Comparison of ENCODE assay signal across 12 mouse cellular contexts in the genomic region with DNA sequence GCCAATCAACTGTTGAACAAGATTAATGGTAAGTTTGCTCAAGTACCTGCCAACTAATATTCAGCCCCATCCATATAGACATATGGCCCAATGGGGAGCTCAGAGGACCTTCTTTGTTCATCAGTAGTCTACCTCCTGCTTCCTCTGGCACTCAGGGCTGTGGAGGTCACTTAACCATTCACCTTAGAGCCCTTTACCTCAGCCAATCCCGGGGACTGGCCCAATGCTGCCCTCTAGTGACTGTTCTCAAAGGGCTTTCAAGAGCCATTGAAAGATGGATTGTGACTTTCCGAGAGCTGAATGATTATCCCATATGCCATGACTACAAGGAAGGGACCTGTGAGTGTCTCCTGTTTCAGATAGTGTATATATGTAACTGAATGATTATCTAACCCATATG. TPM values are rescaled to one million over a fixed set of nuclear protein-coding genes. Genes with fewer than 3 reads are reported as not detected.
DNase-seq lines count a peak whose midpoint lies in the region; ATAC-seq and TF ChIP-seq lines count a peak whose summit lies in the region.
"Had no signal": no experiment of that assay in that cellular context is flagged by ENCODE, and none has a peak within 500 bp of the region (broad histone marks: within the 10 kb centered on the region; RNA-seq: fewer than 3 reads in every experiment).

No protein-coding gene starts in this region.

- 65% methylated on average over 2 of the region's 2 CpGs for WGBS in limb, embryonic 11.5 days
- 71% methylated on average over 2 of the region's 2 CpGs for WGBS in limb, embryonic 10.5 days
- 25% methylated on average over 2 of the region's 2 CpGs for WGBS in lung, adult 2 months
- WGBS in midbrain, embryonic 16.5 days = 67% methylated on average over 2 of the region's 2 CpGs

- no peaks in the 10 kb centered on the region for H3K27me3 ChIP-seq in limb, embryonic 11.5 days (ENCODE audit: control insufficient read depth, insufficient read depth, low read length)
- H3K27me3 ChIP-seq in limb, embryonic 10.5 days (ENCODE audit: low read depth, poor library complexity, severe bottlenecking) = no peaks in the 10 kb centered on the region
- no peaks in the 10 kb centered on the region for H3K27me3 ChIP-seq in midbrain, embryonic 16.5 days (ENCODE audit: control insufficient read depth, insufficient read depth, low read depth, low read length)
- H3K27me3 ChIP-seq: stomach, embryonic 15.5 days had no signal

- H3K36me3 ChIP-seq in limb, embryonic 11.5 days (ENCODE audit: control insufficient read depth, insufficient read depth, low read length) = no peaks in the 10 kb centered on the region
- H3K36me3 ChIP-seq in limb, embryonic 10.5 days = peaks cover 33% of the 10 kb centered on the region
- no peaks in the 10 kb centered on the region for H3K36me3 ChIP-seq in midbrain, embryonic 16.5 days (ENCODE audit: control insufficient read depth, insufficient read depth, low read length)

- ATAC-seq in CD4-positive, CD25-positive, alpha-beta regulatory T cell, adult 4 months = no peak
- no peak for ATAC-seq in limb, embryonic 11.5 days (ENCODE audit: insufficient number of reproducible peaks, low FRiP score, low TSS enrichment, low read depth)
- no peak for ATAC-seq in midbrain, embryonic 16.5 days

- H3K27ac ChIP-seq in limb, embryonic 11.5 days (replicated peaks; ENCODE audit: low read depth, low read length) = no peak overlapping the region
- no peak overlapping the region for H3K27ac ChIP-seq in limb, embryonic 10.5 days
- H3K27ac ChIP-seq in midbrain, embryonic 16.5 days (ENCODE audit: low read length) = no peak overlapping the region
- H3K27ac ChIP-seq: stomach, embryonic 15.5 days had no signal

- peak; percentile 68 for TF ChIP-seq CTCF in lung, adult 2 months (IDR thresholded peaks at IDR 0.05; ENCODE audit: insufficient read depth, low read length)

- no peak overlapping the region for H3K9ac ChIP-seq in limb, embryonic 11.5 days (ENCODE audit: low read length)
- no peak overlapping the region for H3K9ac ChIP-seq in midbrain, embryonic 16.5 days (ENCODE audit: low read depth, low read length)
- H3K9ac ChIP-seq: stomach, embryonic 15.5 days had no signal

- H3K4me1 ChIP-seq in limb, embryonic 11.5 days (ENCODE audit: control insufficient read depth, insufficient read depth, low read length) = no peaks in the 10 kb centered on the region
- peaks cover 4% of the 10 kb centered on the region; the same call in 1 of the 2 replicates for H3K4me1 ChIP-seq in limb, embryonic 10.5 days
- no peaks in the 10 kb centered on the region; the same call in 1 of the 2 replicates for H3K4me1 ChIP-seq in lung, adult 2 months (ENCODE audit: control insufficient read depth, insufficient read depth, low read length)
- H3K4me1 ChIP-seq in midbrain, embryonic 16.5 days (ENCODE audit: control insufficient read depth, insufficient read depth, low read length) = no peaks in the 10 kb centered on the region

- TF ChIP-seq POLR2A in lung, adult 2 months (IDR thresholded peaks at IDR 0.05; ENCODE audit: borderline replicate concordance, extremely low read depth, low read depth, low read length) = no peak

- H3K4me2 ChIP-seq in limb, embryonic 11.5 days (ENCODE audit: low read depth, severe bottlenecking) = no peak overlapping the region
- no peak overlapping the region for H3K4me2 ChIP-seq in midbrain, embryonic 16.5 days (ENCODE audit: low read length)
- H3K4me2 ChIP-seq: stomach, embryonic 15.5 days had no signal

- intact Hi-C loops in heart, postnatal 10 days (cut with DNase I) = loop anchor here (1.0 to 10.0 kb wide), 2 partner anchors 139 to 197 kb away; no protein-coding TSS in a partner anchor

- no peak overlapping the region for H3K4me3 ChIP-seq in limb, embryonic 11.5 days (ENCODE audit: low read depth, low read length)
- H3K4me3 ChIP-seq in limb, embryonic 10.5 days = no peak overlapping the region
- H3K4me3 ChIP-seq in lung, adult 2 months (replicated peaks; ENCODE audit: extremely low read depth, low read depth, low read length) = no peak overlapping the region
- no peak overlapping the region for H3K4me3 ChIP-seq in midbrain, embryonic 16.5 days (ENCODE audit: low read depth, low read length)
- H3K4me3 ChIP-seq: stomach, embryonic 15.5 days had no signal

- H3K9me3 ChIP-seq in limb, embryonic 11.5 days (ENCODE audit: control insufficient read depth, low read length) = no peaks in the 10 kb centered on the region
- H3K9me3 ChIP-seq in limb, embryonic 10.5 days (replicated peaks) = no peaks in the 10 kb centered on the region
- no peaks in the 10 kb centered on the region for H3K9me3 ChIP-seq in midbrain, embryonic 16.5 days (replicated peaks; ENCODE audit: control insufficient read depth, low read length, poor library complexity, severe bottlenecking)
- H3K9me3 ChIP-seq: stomach, embryonic 15.5 days had no signal

- peak; percentile 51 for DNase-seq in CD4-positive, CD25-positive, alpha-beta regulatory T cell, adult 2 months (ENCODE audit: low read depth, low spot score)
- peak; percentile 49 for DNase-seq in limb, embryonic 11.5 days (ENCODE audit: low spot score)
- no peak for DNase-seq in limb, embryonic 10.5 days (ENCODE audit: low spot score)
- peak; percentile 78 for DNase-seq in adrenal gland, postnatal 14 days
- peak; percentile 57 to 72 for DNase-seq in heart, postnatal 10 days
- peak; percentile 31 for DNase-seq in lung, adult 2 months

RNA-seq across cellular contexts. Expression of gene C9, which starts 9.4 kb away (rescaled TPM):
- polyA plus RNA-seq in CD4-positive, CD25-positive, alpha-beta regulatory T cell, adult 4 months (2017; shearing (Covaris generic)) = not detected
- polyA plus RNA-seq in limb, embryonic 11.5 days (2014; fragmentation: Nextera tagmentation; extraction: Ambion mirVana) = not detected in 2 replicates
- polyA plus RNA-seq in limb, embryonic 10.5 days (2016; fragmentation: Nextera tagmentation; extraction: Ambion mirVana) = not detected in 2 replicates
- total RNA-seq in adrenal gland, postnatal 14 days (2021) = 0.90 and 12.9 TPM in 2 replicates
- not detected for total RNA-seq in heart, postnatal 10 days (2021)
- polyA plus RNA-seq in lung, adult 2 months (2012; rRNA removed) = not detected in 2 replicates
- not detected in 2 replicates for polyA plus RNA-seq in midbrain, embryonic 16.5 days (2015; fragmentation: Nextera tagmentation; extraction: Ambion mirVana)
- polyA plus RNA-seq: C2C12; gonadal fat pad, adult 2 months; lung, embryonic 16.5 days had no signal
